Mouse (Mus musculus): ENCODE measurements around the gene Abhd11.
"Not testable (repeated sequence)": the region's sequence is repeated elsewhere in the genome, so short reads cannot be mapped to it uniquely, and the experiment has no call there.

Gene Abhd11

DNA sequence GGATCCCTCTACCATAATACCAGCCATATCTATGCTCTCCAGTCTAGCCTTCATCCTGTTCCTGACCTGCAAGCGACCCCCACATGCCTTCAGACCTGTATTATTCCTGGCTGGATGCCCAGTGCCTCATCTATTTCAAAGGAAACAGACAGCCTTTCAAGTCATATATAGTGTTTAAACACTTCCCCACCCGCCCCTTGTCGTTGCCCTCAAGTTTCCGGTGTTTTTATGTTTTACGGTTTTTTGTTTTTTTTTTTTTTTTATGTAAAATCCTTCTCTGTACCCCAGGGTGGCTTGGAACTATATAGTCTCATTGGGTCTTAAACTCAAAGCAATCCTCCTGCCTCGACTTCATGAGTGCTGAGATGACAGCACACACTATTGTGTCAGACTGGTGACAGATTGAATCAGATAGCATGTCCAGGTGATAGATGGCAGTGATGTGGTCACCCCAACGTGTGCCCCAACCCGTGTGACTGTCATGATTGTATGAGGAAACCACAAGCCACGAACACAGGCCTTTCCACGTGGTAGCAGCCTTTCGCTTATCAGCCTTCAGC lies 15.8 kb downstream of the Abhd11 start:
- DNase-seq = peak in 1 of 2 experiments; percentile 50

- DNase-seq = no peak
These were observed 16.9 kb downstream of the Abhd11 start for GRCm38 (mm10) chr5:135025899-135026298.

GRCm38 (mm10) chr5:135029007-135029854 lies 20.3 kb downstream of the Abhd11 start:
- peak; percentile 65 to 69 for DNase-seq

- DNase-seq = no peak
These were observed 23.6 kb downstream of the Abhd11 start for GRCm38 (mm10) chr5:135032581-135032980.

- no peak for DNase-seq
These were observed 25.6 kb downstream of the Abhd11 start for GRCm38 (mm10) chr5:135034593-135034992.

DNA sequence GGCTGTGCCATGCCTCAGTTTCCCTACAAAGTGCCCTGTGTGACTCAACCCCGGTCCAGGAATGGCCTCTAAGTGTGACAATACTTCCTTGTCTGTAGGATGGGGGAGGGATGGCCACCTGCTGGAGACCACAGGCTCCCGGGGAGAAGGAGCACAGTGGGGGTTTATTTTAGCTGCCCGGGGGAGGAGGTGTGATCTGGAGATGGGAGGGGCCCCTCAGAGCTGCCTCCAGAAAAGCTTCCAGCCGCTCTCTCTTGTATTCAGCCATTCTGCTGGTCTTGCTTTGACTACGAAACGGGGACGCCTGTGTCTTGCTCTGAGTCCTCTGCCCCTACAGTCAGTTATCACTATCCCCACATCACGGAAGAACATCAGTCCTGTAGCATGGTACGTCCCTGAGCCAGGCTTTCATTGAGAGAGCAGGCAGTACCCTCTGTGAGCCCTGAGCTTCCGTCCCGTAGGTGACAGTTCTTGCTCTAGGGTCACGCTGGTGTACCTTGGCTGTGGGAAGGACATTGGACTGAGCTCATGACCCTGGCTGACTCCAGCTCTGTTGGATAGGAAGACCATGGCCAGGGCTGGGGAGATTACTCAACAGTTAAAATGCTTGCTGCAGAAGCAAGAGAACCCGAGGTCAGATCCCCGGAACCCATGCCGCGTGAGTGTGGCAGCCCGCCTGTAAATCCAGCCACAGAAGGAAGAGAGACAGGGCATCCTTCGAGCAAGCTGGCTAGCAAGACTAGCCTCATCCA lies 26.8 kb downstream of the Abhd11 start:
- peak; percentile 42 to 83 for DNase-seq

GRCm38 (mm10) chr5:135037946-135038345 lies 29.0 kb downstream of the Abhd11 start:
- DNase-seq = no peak

DNA sequence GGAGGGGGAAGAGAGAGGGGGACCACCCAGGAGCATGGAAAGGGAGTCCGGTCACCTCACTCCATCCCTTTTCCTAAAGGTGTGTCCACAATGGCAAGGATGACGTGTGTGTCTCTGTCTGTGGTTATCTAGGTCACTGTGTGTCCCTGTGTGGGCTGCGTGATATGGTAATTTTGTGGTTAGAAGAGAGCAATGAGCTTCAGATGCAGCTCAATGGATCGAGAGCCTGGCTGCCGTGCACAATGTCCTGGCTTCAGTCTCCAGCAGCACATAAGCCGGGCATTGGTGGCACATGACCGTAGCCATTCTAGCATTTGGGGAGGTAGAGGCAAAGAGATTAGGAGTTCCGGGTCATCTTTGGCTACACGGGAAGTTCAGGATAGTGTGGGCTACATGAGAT lies 30.6 kb downstream of the Abhd11 start:
- no peak for DNase-seq

DNA sequence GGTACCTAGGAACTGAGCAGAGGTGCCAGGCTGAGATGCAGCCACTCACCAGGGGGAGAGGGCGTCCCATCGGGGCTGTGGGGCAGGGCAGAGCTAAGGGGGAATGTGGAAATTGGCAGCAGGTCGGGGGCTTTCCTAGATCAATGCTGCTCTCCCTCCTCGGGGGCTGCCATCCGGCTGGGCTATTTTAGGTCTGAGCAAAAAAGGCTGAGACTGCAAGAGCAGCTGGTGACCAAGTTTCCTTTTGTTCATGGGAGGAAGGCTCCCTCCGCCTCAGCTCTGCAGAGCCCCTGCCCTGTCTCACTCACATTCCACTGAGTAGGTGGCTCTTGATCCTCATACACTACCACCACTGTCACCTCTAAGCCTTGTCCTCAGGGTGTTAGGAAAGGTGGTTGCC lies 31.1 kb downstream of the Abhd11 start:
- DNase-seq = no peak

DNA sequence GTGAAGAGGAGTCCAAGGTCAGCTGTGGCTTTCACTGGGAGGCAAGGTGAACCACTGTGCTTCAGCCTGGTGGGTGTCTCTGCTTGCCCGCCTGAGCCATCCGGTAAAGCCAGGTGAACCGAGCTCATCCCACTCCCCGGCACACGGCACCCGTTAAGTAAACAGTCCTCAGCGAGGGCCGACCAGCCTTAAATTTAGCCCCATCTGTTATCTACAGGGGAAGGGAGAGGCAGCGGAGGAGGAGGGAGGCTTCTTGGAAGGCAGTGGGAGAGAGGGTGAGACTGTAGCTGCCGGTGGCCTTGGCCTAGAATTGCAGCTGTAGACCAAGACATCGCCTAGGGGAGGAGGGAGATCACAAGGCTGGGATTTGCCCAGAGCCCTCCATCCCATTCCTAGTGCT lies 31.8 kb downstream of the Abhd11 start:
- no peak for DNase-seq

- DNase-seq = no peak
These were observed 33.3 kb downstream of the Abhd11 start for GRCm38 (mm10) chr5:135042105-135042788.

DNA sequence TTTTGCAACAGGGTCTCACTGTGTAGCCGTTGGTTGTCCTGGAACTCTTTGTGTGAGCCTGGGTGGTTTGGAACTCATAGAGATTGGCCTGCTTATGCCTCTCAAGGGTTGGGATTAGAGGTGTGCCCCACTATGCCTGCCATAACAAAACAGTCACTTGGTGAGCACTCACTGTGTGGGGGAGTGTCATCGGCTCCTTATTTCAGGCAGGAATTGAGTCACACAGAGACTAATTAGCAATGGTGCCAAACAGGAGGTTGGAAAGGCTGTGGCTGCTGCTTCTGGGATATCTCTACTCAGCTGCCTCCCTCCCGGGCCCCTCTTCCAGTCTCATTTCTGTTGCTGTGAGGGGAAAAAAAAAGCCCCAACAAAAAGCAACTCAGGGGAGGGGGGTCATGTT lies 35.6 kb downstream of the Abhd11 start:
- DNase-seq = no peak

- DNase-seq = no peak
These were observed 39.6 kb downstream of the Abhd11 start for GRCm38 (mm10) chr5:135048539-135048938.

DNA sequence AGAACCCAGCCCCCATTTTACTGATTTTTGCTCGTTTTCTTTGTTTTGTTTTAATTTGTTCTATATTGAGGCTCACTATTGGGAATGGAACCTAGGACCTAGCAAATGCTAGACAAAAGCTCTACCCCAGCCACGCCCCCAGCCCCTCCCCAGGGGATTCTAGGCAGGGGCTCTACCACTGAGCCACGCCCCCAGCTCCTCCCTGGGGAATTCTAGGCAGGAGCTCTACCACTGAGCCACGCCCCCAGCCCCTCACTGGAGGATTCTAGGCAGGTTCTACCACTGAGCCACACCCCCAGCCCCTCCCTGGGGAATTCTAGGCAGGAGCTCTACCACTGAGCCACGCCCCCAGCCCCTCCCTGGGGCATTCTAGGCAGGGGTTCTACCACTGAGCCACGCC lies 40.3 kb downstream of the Abhd11 start:
- not testable (repeated sequence) for DNase-seq

DNA sequence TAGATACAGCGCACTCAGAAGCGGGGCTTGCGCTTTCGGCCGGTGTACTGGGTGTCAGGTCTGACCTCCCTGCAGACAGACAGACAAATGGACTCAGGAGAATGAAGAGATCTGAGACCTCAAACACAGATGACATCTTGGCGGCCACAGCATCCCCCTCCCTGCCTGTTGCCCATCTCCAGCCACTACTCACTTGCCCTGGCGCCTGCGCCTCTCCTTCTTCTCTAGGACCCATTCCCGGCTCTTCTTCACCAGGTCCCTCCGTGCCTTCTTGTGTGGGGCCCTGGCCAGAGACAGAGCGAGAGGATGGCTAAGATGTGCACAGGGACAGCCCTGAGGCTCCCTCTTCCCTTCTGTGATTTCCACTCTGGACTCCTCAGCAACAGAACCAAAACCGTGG lies 44.4 kb downstream of the Abhd11 start:
- no peak for DNase-seq
